Mouse (Mus musculus): ENCODE results near the gene Cdc27. TPM values are rescaled to one million over a fixed set of nuclear protein-coding genes. Genes with fewer than 3 reads are reported as not detected.

Gene Cdc27
- polyA plus RNA-seq, 1 experiment, result 29.5 TPM

- Histone ChIP-seq H3K4me3 (ENCODE audit: control insufficient read depth, low read depth, low read length) (no peak overlapping the region), H3K27me3 (ENCODE audit: control insufficient read depth, insufficient read depth, low read length) (no peaks in the 10 kb centered on the region), H3K36me3 (ENCODE audit: control insufficient read depth, insufficient read depth, low read length) (0 out of 2 replicates have a peak, but pooled peaks cover 1% of the 10 kb centered on the region), H3K27ac (ENCODE audit: control insufficient read depth, insufficient read depth, low read depth, low read length) (no peak overlapping the region), H3K4me1 (ENCODE audit: control insufficient read depth, insufficient read depth, low read length) (no peaks in the 10 kb centered on the region)
- no peak for TF ChIP-seq POLR2A (IDR thresholded peaks at IDR 0.05; ENCODE audit: control insufficient read depth, low read depth, low read length)
- TF ChIP-seq CTCF (IDR thresholded peaks at IDR 0.05; ENCODE audit: control insufficient read depth, insufficient read depth, insufficient replicate concordance, low read depth, low read length), result no peak
Measured at GRCm38 (mm10) chr11:104537945-104538555, 12.4 kb downstream of the Cdc27 start.

DNA sequence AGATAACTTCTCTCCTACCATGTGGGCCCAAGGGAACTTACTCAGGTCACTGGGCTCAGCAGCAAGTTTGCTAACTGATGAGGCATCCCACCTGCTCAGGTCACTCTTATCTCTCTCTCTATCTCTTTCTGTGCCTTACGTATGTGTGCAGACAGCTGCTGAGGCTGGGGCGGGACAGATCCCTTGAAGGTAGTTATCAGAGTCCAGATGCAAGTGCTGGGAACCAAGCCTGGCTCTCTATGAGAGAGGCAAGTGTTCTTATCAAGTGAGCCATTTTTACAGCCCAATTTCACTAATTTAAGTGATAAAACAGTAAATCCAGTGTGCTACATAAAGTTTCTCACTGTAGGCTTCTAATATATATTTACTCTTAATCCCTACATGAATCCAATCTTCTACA, 13.6 kb downstream of the Cdc27 start:
- TF ChIP-seq CTCF (IDR thresholded peaks at IDR 0.05; ENCODE audit: control insufficient read depth, insufficient read depth, insufficient replicate concordance, low read depth, low read length), result no peak
- TF ChIP-seq POLR2A (IDR thresholded peaks at IDR 0.05; ENCODE audit: control insufficient read depth, low read depth, low read length), result no peak
- H3K36me3 ChIP-seq (ENCODE audit: control insufficient read depth, insufficient read depth, low read length), result 0 out of 2 replicates have a peak, but pooled peaks cover 1% of the 10 kb centered on the region
- no peak overlapping the region for H3K4me3 ChIP-seq (ENCODE audit: control insufficient read depth, low read depth, low read length)
- H3K4me1 ChIP-seq (ENCODE audit: control insufficient read depth, insufficient read depth, low read length), result no peaks in the 10 kb centered on the region
- H3K27ac ChIP-seq (ENCODE audit: control insufficient read depth, insufficient read depth, low read depth, low read length), result no peak overlapping the region
- no peaks in the 10 kb centered on the region for H3K27me3 ChIP-seq (ENCODE audit: control insufficient read depth, insufficient read depth, low read length)

- Histone ChIP-seq H3K27ac (ENCODE audit: control insufficient read depth, insufficient read depth, low read depth, low read length) (no peak overlapping the region), H3K4me1 (ENCODE audit: control insufficient read depth, insufficient read depth, low read length) (no peaks in the 10 kb centered on the region), H3K36me3 (ENCODE audit: control insufficient read depth, insufficient read depth, low read length) (peaks cover 1% of the 10 kb centered on the region), H3K4me3 (ENCODE audit: control insufficient read depth, low read depth, low read length) (no peak overlapping the region), H3K27me3 (ENCODE audit: control insufficient read depth, insufficient read depth, low read length) (no peaks in the 10 kb centered on the region)
- TF ChIP-seq POLR2A (IDR thresholded peaks at IDR 0.05; ENCODE audit: control insufficient read depth, low read depth, low read length), result no peak
- no peak for TF ChIP-seq CTCF (IDR thresholded peaks at IDR 0.05; ENCODE audit: control insufficient read depth, insufficient read depth, insufficient replicate concordance, low read depth, low read length)
Measured at GRCm38 (mm10) chr11:104525935-104526334, 24.5 kb downstream of the Cdc27 start.

DNA sequence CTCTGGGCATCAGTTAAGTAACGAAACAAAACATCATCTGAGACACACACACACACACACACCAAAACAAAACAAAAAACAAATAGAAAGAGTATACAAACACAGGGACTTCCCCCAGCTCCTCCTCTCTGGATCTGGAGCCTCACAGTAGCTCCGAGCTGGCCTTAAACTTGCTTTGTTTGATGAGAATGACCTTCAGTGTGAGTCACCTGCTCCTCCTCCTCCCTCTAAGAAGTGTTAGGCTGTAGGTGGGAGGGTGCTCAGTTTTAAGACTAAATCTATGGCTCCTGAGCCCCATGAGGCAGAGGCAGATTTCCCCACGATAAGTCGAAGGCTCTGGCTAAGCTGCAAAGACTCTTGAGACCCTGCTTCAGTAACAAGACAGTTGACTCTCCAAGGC, 38.0 kb downstream of the Cdc27 start:
- no peak overlapping the region for H3K4me3 ChIP-seq (ENCODE audit: control insufficient read depth, low read depth, low read length)
- peaks cover 3% of the 10 kb centered on the region; the same call in 1 of the 2 replicates for H3K36me3 ChIP-seq (ENCODE audit: control insufficient read depth, insufficient read depth, low read length)
- H3K27ac ChIP-seq (ENCODE audit: control insufficient read depth, insufficient read depth, low read depth, low read length), result no peak overlapping the region
- H3K4me1 ChIP-seq (ENCODE audit: control insufficient read depth, insufficient read depth, low read length), result no peaks in the 10 kb centered on the region
- no peak for TF ChIP-seq POLR2A (IDR thresholded peaks at IDR 0.05; ENCODE audit: control insufficient read depth, low read depth, low read length)
- no peak for TF ChIP-seq CTCF (IDR thresholded peaks at IDR 0.05; ENCODE audit: control insufficient read depth, insufficient read depth, insufficient replicate concordance, low read depth, low read length)
- no peaks in the 10 kb centered on the region for H3K27me3 ChIP-seq (ENCODE audit: control insufficient read depth, insufficient read depth, low read length)

- Histone ChIP-seq H3K4me1 (ENCODE audit: control insufficient read depth, insufficient read depth, low read length) (no peaks in the 10 kb centered on the region), H3K27ac (ENCODE audit: control insufficient read depth, insufficient read depth, low read depth, low read length) (no peak overlapping the region), H3K4me3 (ENCODE audit: control insufficient read depth, low read depth, low read length) (no peak overlapping the region), H3K36me3 (ENCODE audit: control insufficient read depth, insufficient read depth, low read length) (peaks cover 4% of the 10 kb centered on the region; the same call in 1 of the 2 replicates), H3K27me3 (ENCODE audit: control insufficient read depth, insufficient read depth, low read length) (no peaks in the 10 kb centered on the region)
- TF ChIP-seq CTCF (IDR thresholded peaks at IDR 0.05; ENCODE audit: control insufficient read depth, insufficient read depth, insufficient replicate concordance, low read depth, low read length) (no peak), POLR2A (IDR thresholded peaks at IDR 0.05; ENCODE audit: control insufficient read depth, low read depth, low read length) (no peak)
Measured at GRCm38 (mm10) chr11:104510606-104511005, 39.8 kb downstream of the Cdc27 start.

DNA sequence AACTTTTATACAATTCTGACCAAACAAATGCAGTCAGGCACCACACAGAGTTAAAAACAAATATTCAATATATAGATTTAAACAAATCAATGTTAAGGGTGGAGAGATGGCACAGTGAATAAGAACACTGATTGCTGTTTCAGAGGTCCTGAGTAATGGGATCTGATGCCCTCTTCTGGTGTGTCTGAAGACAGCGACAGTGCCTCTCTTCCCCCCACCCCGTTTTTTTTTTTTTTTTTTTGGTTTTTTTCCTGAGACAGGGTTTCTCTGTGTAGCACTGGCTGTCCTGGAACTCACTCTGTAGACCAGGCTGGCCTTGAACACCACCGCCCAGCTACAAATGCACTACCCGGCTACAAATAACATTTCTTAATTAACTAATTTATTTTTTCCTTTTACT, 42.0 kb downstream of the Cdc27 start:
- Histone ChIP-seq H3K4me1 (ENCODE audit: control insufficient read depth, insufficient read depth, low read length) (no peaks in the 10 kb centered on the region), H3K4me3 (ENCODE audit: control insufficient read depth, low read depth, low read length) (no peak overlapping the region), H3K36me3 (ENCODE audit: control insufficient read depth, insufficient read depth, low read length) (peaks cover 4% of the 10 kb centered on the region; the same call in 1 of the 2 replicates), H3K27ac (ENCODE audit: control insufficient read depth, insufficient read depth, low read depth, low read length) (no peak overlapping the region), H3K27me3 (ENCODE audit: control insufficient read depth, insufficient read depth, low read length) (no peaks in the 10 kb centered on the region)
- TF ChIP-seq CTCF (IDR thresholded peaks at IDR 0.05; ENCODE audit: control insufficient read depth, insufficient read depth, insufficient replicate concordance, low read depth, low read length), result no peak
- TF ChIP-seq POLR2A (IDR thresholded peaks at IDR 0.05; ENCODE audit: control insufficient read depth, low read depth, low read length), result no peak

DNA sequence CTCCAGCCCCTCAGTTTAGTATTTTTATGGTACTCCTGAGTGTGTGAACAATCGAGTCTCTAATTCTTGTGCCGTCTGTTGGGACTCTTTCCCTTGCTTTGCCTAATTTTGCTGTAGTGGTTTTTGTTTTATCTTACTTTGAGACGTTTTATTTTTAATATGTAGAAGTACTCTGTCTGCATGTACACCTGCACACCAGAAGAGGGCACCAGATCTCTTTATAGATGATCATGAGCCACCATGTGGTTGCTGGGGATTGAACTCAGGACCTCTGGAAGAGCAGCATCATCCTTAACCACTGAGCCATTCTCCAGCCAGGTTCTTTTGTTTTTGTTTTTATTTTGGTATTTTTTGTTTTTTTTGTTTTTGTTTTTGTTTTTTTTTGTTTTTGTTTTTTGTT, 62.1 kb downstream of the Cdc27 start:
- Histone ChIP-seq H3K4me1 (ENCODE audit: control insufficient read depth, insufficient read depth, low read length) (peaks cover 4% of the 10 kb centered on the region), H3K27me3 (ENCODE audit: control insufficient read depth, insufficient read depth, low read length) (no peaks in the 10 kb centered on the region), H3K36me3 (ENCODE audit: control insufficient read depth, insufficient read depth, low read length) (no peaks in the 10 kb centered on the region), H3K4me3 (ENCODE audit: control insufficient read depth, low read depth, low read length) (no peak overlapping the region), H3K27ac (ENCODE audit: control insufficient read depth, insufficient read depth, low read depth, low read length) (no peak overlapping the region)
- TF ChIP-seq POLR2A (IDR thresholded peaks at IDR 0.05; ENCODE audit: control insufficient read depth, low read depth, low read length) (no peak), CTCF (IDR thresholded peaks at IDR 0.05; ENCODE audit: control insufficient read depth, insufficient read depth, insufficient replicate concordance, low read depth, low read length) (no peak)

Measured in testis, adult 2 months (tissue).